Mouse (Mus musculus) heart, embryonic 14.5 days (tissue): ENCODE measurements around the gene Sun3. TPM values are rescaled to one million over a fixed set of nuclear protein-coding genes. Genes with fewer than 3 reads are reported as not detected.

ENCODE experiments used
- ATAC-seq: fragments of 200-750 bp; cut with Nextera tagmentation; 2 replicates; pipeline ENCODE4 v1.8.0; 2017; ENCODE audit warnings: low read depth, moderate TSS enrichment; ENCODE audit not compliant: insufficient number of reproducible peaks, insufficient read depth, low FRiP score
- H3K27ac ChIP-seq, 2 experiments: fragments of 200-500 bp in 1 of 2; fragments of 300-500 bp in 1 of 2; sonication (generic) in 1 of 2; replicated peaks in 1 of 2; 2 replicates each; pipeline ENCODE4 v1.5.1; 2012 to 2014; ENCODE audit warnings: low read depth in 2 of 2, low read length in 2 of 2, control low read depth in 1 of 2, mild to moderate bottlenecking in 1 of 2, mixed read lengths in 1 of 2; ENCODE audit not compliant: control insufficient read depth in 1 of 2, insufficient read depth in 1 of 2
- H3K27me3 ChIP-seq: fragments of 300-500 bp; sonication (generic); 2 replicates; pipeline ENCODE4 v1.6.1; 2014; ENCODE audit warnings: mild to moderate bottlenecking, low read length, control low read depth; ENCODE audit not compliant: control insufficient read depth, insufficient read depth
- H3K36me3 ChIP-seq: fragments of 300-500 bp; sonication (generic); 2 replicates; pipeline ENCODE4 v1.6.1; 2014; ENCODE audit warnings: mild to moderate bottlenecking, control low read depth, low read length, mixed read lengths; ENCODE audit not compliant: control insufficient read depth, insufficient read depth
- H3K4me1 ChIP-seq, 2 experiments: fragments of 200-500 bp in 1 of 2; fragments of 300-500 bp in 1 of 2; sonication (generic) in 1 of 2; 2 replicates each; pipeline ENCODE4 v1.6.1; 2012 to 2014; ENCODE audit warnings: low read length in 2 of 2, control low read depth in 1 of 2, mixed read lengths in 1 of 2; ENCODE audit not compliant: control insufficient read depth in 2 of 2, insufficient read depth in 2 of 2
- H3K4me2 ChIP-seq: fragments of 300-500 bp; sonication (generic); 2 replicates; pipeline ENCODE4 v1.6.1; 2014; ENCODE audit warnings: mild to moderate bottlenecking, low read length
- H3K4me3 ChIP-seq, 2 experiments: fragments of 200-500 bp in 1 of 2; fragments of 300-500 bp in 1 of 2; sonication (generic) in 1 of 2; 2 replicates each; pipeline ENCODE4 v1.5.1; 2012 to 2014; ENCODE audit warnings: low read length in 2 of 2, mild to moderate bottlenecking in 2 of 2, control low read depth in 1 of 2, low read depth in 1 of 2, moderate library complexity in 1 of 2; ENCODE audit not compliant: control insufficient read depth in 1 of 2, insufficient read depth in 1 of 2
- H3K9ac ChIP-seq: fragments of 300-500 bp; sonication (generic); 2 replicates; pipeline ENCODE4 v1.6.1; 2014; ENCODE audit warnings: mild to moderate bottlenecking, low read length
- H3K9me3 ChIP-seq: fragments of 300-500 bp; sonication (generic); 2 replicates; pipeline ENCODE4 v1.6.1; 2016; ENCODE audit warnings: low read length, control low read depth; ENCODE audit not compliant: control insufficient read depth
- WGBS: fragments of 180-500 bp; shearing (Covaris S2); extraction: QIAGEN DNeasy Blood & Tissue Kit; methylation state at CpG from one replicate; pipeline ENCODE4 v1.1.7; 2014; 5-methylcytosine and 5-hydroxymethylcytosine counted together
- polyA plus RNA-seq: library from polyadenylated mRNA; unstranded; fragments of >200 nt; fragmentation: Nextera tagmentation; extraction: Ambion mirVana; gene quantifications from 2 replicates; pipeline ENCODE4 v1.2.1, GENCODE M21; 2014

The Sun3 gene
- 1.1 and 1.6 TPM in 2 replicates for polyA plus RNA-seq

DNA sequence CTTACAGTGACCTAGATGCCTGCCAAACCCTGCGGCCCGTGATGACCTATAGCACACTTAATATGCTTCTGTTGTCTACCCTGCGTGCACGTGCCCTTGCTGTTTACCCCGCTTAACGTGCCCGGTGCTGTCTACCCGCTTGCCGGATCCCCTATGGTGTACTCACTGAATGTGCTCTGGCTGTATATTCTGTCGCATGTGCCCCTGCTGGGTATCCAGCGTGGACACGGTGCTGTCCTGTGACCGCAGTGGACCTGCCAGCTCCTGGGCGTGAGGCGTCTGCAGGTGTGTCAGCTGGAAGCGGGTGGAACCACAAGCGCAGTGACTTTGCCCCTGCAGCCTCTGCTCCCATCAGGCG lies at the start of gene Sun3:
Gene Sun3, minus strand, starts transcription at position 289 of the 358 bp plus-strand sequence.
- H3K9ac ChIP-seq: peak within 1 kb of the TSS; percentile 64
- H3K9me3 ChIP-seq: no peaks in the 10 kb centered on the region
- H3K36me3 ChIP-seq: no peaks in the 10 kb centered on the region
- 2% methylated on average over 18 of the region's 18 CpGs for WGBS
- ATAC-seq: peak; percentile 24
- H3K4me1 ChIP-seq: peaks cover 12 to 37% of the 10 kb centered on the region in 2 experiments
- no peaks in the 10 kb centered on the region for H3K27me3 ChIP-seq
- peak within 1 kb of the TSS; percentile 56 to 59 for H3K4me3 ChIP-seq
- peak within 1 kb of the TSS; percentile 77 to 87 for H3K27ac ChIP-seq
- peak within 1 kb of the TSS; percentile 93 for H3K4me2 ChIP-seq

DNA sequence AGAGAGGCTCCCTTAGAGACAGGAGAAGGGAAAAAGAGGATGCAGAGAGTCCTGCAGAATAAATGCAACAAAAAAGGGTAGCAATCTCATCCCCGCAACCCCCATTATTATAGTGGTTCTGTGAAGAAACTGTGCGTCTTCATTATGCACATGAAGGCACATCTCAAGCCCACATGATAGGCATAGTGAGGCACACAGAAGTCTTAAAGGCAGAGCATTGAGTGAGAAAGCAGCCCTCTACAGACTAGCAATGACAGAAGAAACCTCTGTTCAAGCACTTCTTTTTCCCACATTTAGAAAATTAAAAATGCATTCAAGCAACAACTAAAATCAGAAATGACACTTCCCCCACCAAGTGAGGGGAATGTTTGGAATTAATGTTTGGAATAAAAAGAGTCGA lies 27.7 kb upstream of the Sun3 start:
- no peak for ATAC-seq
- H3K27me3 ChIP-seq: no peaks in the 10 kb centered on the region
- no peak overlapping the region for H3K4me2 ChIP-seq
- no peak overlapping the region for H3K4me3 ChIP-seq
- no peak overlapping the region for H3K9ac ChIP-seq
- no peaks in the 10 kb centered on the region for H3K9me3 ChIP-seq
- no peaks in the 10 kb centered on the region for H3K36me3 ChIP-seq
- no peak overlapping the region for H3K27ac ChIP-seq
- H3K4me1 ChIP-seq: no peaks in the 10 kb centered on the region
- WGBS: 90% methylated on average over 3 of the region's 3 CpGs

DNA sequence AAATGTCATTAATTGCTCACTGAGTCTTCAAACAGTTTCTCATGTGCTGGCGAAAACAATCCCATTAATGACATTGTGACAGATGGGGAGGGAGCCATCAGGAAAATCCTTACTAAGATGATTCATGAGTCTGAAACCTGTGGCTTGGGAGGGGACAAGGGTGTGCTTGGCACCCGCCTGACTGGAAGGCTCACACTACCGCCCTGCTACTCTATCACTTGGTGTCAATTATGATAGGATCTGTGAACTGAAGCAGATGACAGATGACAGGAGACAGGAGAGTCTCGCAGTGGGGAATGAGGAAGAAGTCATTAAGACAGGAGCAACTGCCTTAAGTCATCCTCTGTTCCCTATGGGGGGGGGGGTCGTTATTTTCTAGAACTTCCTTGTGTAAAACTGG lies 11.7 kb upstream of the Sun3 start:
- no peaks in the 10 kb centered on the region for H3K27me3 ChIP-seq
- ATAC-seq: no peak
- H3K9me3 ChIP-seq: no peaks in the 10 kb centered on the region
- no peaks in the 10 kb centered on the region for H3K36me3 ChIP-seq
- no peak overlapping the region for H3K27ac ChIP-seq
- no peak overlapping the region for H3K4me2 ChIP-seq
- 33% methylated on average over 5 of the region's 5 CpGs for WGBS
- H3K4me3 ChIP-seq: no peak overlapping the region
- peaks cover 2 to 3% of the 10 kb centered on the region in 2 experiments; a peak in 1 of 4 replicates for H3K4me1 ChIP-seq
- H3K9ac ChIP-seq: no peak overlapping the region

DNA sequence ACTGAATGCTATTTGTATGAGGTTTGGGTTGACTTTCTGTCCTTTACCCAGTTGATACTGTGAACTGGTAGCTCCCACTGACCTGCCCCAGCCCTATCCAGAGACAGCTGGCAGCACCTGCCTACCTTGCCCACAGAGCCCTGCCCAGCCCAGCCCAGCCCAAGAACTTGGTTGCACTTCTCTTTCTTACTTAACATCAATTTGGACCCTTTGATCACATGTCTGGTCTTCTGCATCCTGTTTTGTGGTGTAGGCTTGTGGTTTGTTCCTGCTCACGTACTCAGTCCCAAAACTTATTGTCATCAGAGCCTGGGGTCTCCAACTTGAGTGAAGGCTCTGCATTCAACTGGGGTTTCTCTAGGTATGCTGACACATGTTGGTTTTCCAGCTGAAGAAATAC lies 11.2 kb upstream of the Sun3 start:
- Histone ChIP-seq H3K9me3 (no peaks in the 10 kb centered on the region), H3K27ac (no peak overlapping the region), H3K4me2 (no peak overlapping the region), H3K4me3 (no peak overlapping the region), H3K27me3 (no peaks in the 10 kb centered on the region), H3K36me3 (no peaks in the 10 kb centered on the region), H3K9ac (no peak overlapping the region), H3K4me1 (peaks cover 2 to 3% of the 10 kb centered on the region in 2 experiments; a peak in 1 of 4 replicates)
- whole genome bisulfite sequencing: 90% methylated on average over 1 of the region's 1 CpGs
- ATAC-seq: no peak

DNA sequence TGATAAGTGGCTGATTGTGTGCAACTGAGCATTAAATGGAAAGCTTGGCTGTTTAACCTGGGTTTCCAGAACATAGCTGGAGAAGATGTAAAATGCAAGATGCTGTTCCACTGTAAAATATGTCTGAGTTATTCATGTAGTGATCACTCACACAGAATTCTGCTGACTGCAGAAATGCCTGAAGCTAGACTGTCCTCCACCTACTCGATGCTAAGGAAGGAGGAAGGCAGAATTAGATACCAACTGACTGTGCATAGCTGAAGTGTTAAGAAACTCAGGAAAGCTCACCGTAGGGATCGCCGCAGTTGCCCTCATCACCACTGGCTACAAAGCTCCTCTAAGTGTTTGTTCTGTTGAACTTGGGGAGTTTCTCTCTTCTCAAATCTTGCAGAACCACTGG lies 8.9 kb upstream of the Sun3 start:
- Histone ChIP-seq H3K4me3 (no peak overlapping the region), H3K9ac (no peak overlapping the region), H3K27me3 (no peaks in the 10 kb centered on the region), H3K9me3 (no peaks in the 10 kb centered on the region), H3K4me1 (peaks cover 2 to 3% of the 10 kb centered on the region in 2 experiments; a peak in 1 of 4 replicates), H3K36me3 (no peaks in the 10 kb centered on the region), H3K4me2 (no peak overlapping the region), H3K27ac (no peak overlapping the region)
- ATAC-seq: no peak
- 82% methylated on average over 4 of the region's 4 CpGs for WGBS

DNA sequence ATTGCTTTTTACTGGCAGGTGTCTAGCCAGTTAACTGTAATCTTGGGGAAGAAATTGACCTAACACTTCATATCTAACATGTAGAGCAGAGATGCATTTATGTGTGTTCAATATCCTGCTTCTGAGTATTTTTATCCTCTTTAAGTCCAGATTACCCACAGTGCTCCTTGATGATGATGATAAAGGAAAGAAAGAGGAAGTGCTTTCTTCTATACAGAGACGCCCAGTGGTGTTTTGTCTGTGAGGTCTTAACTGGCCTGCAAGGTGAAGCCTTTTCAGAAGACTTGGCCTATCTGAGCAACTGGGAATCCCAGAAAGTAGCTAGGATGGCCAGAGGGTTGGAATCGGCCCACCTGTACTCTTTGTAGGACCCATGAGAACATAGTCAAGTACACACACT lies 8.1 kb upstream of the Sun3 start:
- Histone ChIP-seq H3K27ac (no peak overlapping the region), H3K27me3 (no peaks in the 10 kb centered on the region), H3K9me3 (no peaks in the 10 kb centered on the region), H3K4me1 (peaks cover 3 to 4% of the 10 kb centered on the region in 2 experiments; a peak in 1 of 4 replicates), H3K36me3 (no peaks in the 10 kb centered on the region), H3K4me3 (no peak overlapping the region), H3K9ac (no peak overlapping the region), H3K4me2 (no peak overlapping the region)
- WGBS: 89% methylated on average over 2 of the region's 2 CpGs
- no peak for ATAC-seq

DNA sequence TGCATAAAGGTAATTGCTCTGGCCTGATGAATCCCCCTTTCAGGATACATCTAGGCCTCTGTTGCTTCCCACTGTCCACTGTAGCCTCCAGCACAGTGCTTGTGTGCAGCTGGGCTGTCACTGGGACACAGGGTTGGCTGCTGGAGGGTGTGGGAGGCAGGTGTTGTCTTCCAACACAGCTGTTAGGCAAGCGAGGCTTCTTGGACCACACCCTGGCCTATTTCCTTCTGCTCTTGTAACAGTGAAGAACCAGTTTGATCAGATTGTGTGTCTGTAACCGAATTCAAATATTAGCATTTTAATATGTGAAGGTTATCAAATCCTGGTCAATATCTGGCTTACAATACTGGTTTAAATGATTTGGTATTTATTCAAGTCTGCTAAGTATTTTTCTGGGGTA lies 3.1 kb upstream of the Sun3 start:
- Histone ChIP-seq H3K4me1 (peaks cover 10 to 25% of the 10 kb centered on the region in 2 experiments), H3K36me3 (no peaks in the 10 kb centered on the region), H3K9me3 (no peaks in the 10 kb centered on the region), H3K4me2 (no peak overlapping the region), H3K9ac (no peak overlapping the region), H3K4me3 (no peak overlapping the region), H3K27me3 (no peaks in the 10 kb centered on the region), H3K27ac (no peak overlapping the region)
- ATAC-seq: no peak
- 75% methylated on average over 2 of the region's 2 CpGs for WGBS

DNA sequence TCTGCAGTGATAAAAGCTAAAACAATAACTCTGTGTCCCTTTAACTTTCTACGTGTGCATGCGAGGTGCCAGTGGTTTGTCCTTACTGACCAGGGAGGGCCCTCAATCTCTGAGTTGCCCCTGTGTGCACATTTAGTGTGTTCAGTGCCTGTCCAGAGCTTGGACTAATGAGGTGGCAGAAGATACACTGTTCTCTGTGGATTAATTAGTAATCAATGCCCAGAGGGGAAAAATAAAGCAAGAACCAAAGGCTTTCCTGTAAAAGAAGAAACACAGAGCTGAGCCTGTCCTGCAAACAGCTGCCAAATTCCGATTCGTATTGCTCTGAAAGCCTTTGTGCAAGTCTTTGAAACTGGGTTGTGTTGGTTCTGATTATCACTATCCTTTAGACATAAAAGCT lies 1.4 kb upstream of the Sun3 start:
- Histone ChIP-seq H3K27ac (no peak overlapping the region), H3K4me3 (peak overlapping the region in 1 of 2 experiments; percentile 56; a peak in 1 of 4 replicates), H3K9ac (peak overlapping the region; percentile 41), H3K4me2 (peak overlapping the region; percentile 93), H3K27me3 (no peaks in the 10 kb centered on the region), H3K36me3 (no peaks in the 10 kb centered on the region), H3K9me3 (no peaks in the 10 kb centered on the region), H3K4me1 (peaks cover 12 to 37% of the 10 kb centered on the region in 2 experiments)
- WGBS: 68% methylated on average over 4 of the region's 4 CpGs
- no peak for ATAC-seq
